Mouse (Mus musculus) T-helper 1 cell (primary cell): ENCODE data around the gene Pde7b.

Source experiments
- in situ Hi-C: fragments of 300-600 bp; cut with MboI, MseI; formaldehyde crosslinking; loops from one replicate; pipeline ENCODE4 v1.15.1; 2025; ENCODE audit warnings: high pct_unique_total_duplicates

Gene Pde7b

DNA sequence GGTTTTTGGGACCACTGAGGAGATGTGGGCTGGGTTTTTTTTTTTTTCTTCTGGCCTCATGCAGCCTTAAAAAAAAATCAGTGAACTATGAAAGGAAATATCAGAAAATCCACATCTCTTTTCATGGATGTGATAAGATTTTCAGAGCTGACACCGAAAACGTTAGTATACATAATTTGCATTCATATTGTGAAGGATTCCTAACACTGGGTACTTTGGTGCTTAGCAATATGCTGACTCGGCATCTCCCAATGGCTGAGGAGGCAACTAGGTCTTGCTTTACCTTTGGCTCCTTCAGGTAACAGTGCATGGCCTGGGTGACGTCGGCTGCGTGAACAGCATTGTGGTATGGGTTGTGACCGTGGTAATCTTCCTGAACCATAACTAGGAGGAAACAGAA lies 289.0 kb downstream of the Pde7b start:
- in situ Hi-C loops: loop anchor here (10.0 kb wide), 1 partner anchor 1301 kb away; no protein-coding TSS in a partner anchor

DNA sequence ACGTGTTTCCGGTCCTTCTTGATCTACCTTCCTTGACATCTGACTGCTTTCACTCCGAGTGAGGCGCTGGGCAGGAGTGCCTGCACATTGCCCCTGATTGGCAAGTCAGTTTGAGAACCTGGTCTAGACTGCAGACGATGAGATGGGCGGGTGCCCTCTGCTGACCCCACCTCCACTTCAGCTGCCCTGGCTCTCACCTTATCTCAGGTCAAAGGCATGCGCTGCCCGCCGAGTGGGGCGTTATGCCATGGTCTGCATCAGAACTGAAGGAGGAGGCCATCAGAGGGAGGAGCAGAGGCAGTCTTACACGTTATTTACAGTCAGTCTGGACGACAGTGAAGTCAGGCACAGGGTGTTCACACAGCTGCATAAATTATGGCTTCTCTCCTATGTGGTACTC lies 293.5 kb downstream of the Pde7b start:
- in situ Hi-C loops: loop anchor here (10.0 kb wide), 1 partner anchor 1297 kb away; no protein-coding TSS in a partner anchor

DNA sequence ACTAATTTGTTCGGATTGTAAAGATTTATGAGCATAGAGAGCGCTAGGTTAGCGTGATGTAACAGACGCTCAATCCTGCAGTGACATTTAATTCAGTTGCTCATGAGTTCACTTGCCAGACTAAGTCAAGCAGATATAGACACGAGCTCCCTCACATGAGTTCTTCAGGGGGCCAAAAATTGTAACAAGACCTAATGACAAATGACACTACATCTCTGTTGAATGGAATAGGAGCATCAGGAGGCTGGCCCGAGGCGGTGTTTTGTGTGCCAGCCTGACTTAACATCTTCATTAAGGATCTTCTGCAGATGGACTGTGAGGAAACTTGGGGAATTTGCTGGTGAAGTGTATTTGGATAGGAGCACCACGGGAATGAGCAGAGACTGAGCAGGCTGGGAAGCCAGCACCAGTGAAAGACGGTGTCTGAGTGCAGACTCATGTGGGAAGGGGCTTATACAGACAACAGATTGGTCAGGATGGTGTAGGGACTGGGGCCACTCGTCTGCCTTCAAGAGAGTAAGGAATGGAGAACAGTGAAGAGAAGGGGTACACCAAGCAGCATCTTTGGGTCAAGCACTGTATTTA lies 303.5 kb downstream of the Pde7b start:
- in situ Hi-C loops: loop anchor here (5.0 kb wide), 1 partner anchor 49 kb away; no protein-coding TSS in a partner anchor

DNA sequence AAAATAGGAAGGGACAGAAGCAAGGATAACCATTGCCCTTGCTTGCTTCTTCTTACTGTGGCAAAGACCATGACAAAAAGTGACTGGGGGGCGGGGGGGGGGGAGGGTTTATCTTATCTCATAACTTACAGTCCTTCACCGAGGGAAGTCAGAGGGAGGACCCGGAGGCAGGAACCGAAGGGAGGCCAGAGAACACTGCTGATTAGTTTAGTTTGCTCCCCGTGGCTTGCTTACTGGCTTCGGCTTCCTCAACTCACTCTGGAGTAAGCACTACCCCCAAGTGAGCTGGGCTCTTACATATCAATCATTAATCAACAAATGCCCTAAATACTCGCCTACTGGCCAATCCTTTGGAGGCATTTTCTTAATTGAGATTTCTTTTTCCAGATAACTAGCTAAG lies 304.6 kb downstream of the Pde7b start:
- in situ Hi-C loops: loop anchor here (5.0 kb wide), 1 partner anchor 48 kb away; no protein-coding TSS in a partner anchor

DNA sequence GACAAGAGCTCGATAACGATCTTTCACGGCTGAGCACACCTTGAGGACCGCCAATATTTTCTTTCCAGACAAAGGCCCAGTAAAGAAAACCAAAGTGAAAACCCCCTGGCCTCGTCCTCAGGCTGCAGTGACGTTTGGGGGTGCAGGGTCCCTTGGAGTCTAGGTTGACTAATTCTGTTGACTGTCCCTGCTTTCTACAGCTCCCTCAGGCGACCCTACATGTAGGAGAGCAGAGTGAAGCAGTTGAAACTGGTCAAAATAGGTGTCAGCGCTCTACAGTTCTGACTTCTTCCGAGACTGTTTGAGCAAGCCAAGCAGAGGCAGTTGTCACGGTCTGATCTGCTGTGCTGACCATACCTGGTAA lies 306.0 kb downstream of the Pde7b start:
- in situ Hi-C loops: no loop called here

DNA sequence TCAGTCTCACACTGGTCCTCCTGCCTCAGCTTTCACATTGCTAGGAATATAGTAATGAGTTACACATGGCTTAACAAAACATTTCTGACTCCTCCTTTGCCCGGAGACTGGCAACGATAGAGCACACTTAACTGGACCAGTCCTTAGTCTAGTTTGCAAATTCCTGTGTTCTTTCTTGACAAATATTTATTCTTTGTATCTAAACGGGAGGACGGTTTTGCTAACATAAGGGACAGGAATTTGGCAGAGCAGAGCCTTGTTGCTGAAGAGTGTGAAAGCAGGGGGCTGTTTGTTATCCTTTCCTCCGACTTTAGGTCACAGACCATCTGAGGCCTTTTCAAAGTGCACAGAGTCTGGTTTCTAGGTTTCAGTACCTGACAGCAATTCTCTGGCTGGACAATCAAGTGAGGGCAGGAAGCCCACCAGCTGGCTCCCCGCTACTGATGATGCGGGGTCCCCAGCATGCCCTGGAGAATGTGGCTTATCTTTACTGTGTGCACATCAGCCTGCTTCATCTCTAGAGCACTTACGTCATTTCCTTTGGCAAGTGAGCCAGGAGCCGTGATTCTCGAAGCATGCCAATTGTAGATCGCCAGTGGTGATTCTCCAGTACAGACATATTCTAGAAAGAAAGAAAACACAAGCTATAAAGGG lies 306.5 kb downstream of the Pde7b start:
- in situ Hi-C loops: no loop called here

DNA sequence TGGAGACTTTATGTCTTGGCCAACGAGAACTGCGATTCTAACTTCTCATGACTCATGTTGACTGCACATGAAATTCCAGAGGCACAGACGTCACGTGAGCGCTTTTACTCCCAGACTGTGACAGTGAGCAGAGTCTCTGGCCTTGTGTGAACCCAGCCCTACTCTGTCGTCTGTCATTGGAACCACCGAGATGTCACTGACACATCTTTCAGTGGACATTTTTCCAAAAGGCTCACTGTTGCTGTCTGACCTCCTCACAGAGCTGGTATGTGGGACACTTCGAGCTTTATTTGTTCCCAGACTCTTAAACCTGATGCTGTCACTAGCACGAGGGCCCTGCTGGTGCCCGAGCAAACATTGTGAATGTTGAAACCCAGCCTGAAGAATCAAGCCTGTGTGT lies 315.7 kb downstream of the Pde7b start:
- in situ Hi-C loops: no loop called here

DNA sequence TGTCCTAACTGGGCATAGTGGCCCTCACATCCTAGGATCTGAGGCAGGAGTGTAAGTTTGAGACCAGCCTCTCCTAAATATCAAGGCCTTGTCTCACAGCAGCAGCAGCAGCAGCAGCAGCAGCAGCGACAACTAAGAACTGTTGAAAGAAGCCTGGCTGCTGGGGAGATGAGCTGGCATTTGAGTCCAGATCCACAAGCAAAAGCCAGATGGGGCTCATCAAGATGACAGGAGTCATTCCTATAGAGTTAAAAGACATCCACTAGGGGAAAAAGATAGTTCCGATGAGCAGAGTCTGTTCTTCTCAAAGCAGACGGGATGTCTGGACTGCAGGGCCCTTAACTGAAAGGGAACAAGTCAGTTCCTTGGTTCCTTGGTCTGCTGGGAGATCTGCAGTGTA lies 316.5 kb downstream of the Pde7b start:
- in situ Hi-C loops: no loop called here

DNA sequence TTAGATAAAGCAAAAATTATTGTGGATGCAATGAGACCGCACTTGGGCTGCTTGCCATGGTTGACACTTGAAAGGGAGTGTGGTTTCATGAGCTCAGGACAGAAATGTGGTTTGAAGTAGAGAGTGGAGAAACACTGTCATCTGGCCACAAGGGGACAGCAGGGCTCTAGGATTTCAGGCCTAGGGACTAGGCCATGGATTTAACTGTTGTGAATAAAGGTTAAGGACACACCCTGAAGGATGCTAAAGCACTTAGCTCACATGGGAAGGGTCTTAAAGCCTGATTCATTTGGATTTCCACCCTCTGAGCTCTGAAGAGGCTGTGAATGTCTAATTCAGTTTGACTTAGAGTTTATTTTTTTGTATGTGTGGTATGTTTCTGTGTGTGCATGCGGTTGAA lies 319.4 kb downstream of the Pde7b start:
- in situ Hi-C loops: no loop called here

DNA sequence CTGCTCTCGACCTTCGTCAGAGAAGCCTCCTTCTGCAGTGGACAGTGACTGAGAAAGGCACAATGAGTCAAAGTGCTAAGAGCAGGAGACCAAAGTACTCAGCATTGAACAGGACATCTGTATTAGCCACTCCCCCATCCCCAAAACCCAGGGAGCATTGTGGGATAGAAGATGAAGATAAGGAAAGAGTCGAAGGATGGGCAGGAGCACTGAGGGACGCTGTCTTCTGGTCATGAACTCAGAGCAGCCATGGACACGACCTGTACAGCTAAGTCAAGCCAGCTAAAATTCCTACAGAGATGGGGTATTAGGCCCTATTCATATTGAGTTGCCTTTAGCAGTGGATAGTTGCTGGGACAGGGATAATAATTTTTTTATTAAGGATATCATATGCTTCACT lies 321.9 kb downstream of the Pde7b start:
- in situ Hi-C loops: no loop called here

DNA sequence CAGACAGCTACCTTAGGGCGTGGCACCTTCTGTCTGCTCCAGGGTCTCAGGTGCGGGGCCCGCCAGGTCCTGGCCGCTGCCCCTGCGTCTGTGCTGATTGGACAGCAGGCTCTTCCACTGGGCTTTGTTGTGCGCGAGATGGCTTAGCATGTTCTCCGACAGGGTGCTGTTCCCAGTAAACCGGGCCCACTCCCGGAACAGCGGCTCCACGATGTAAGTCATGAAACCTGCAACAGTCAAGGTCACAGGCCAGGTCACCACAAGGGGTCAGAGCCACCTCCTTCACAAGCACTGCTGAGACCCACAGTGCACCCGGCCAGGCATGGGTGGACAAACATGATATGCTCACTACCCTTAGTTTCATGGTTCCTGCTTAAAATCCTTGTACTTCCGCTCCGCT lies 324.5 kb downstream of the Pde7b start:
- in situ Hi-C loops: no loop called here

DNA sequence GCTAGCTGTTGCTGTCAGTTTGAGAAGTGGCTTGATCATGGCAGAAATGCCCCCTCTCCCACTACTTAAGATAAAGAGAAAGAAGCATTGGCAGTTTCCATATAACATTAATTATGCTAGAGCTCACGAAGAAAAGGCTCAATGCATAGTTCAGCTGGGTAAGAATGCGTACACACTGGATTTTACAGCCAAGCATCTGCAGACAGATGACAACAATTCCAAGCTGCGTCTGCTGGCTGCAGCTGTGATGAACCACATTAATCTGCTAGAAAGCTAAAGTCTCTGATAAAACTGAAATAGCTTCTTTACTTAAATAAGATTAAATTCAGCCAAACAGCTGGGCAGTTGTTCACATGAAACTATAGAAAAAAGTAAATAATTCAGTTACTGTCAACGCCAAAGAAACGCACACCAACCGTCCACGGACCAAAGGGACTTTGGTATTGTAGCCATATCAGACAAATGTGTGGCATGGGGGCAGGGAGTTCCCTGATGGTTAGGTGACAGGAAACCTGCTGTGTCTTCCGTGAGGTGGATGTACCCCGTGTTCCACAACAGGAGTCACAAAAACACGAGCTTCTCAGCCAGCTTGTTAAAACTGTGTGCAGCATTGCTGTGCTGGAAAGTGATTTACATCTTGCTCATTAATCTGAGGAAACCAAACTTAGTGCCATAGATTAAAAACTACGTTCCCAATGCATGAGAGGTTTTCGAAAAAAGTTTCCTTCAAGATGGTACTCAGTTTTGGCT lies 326.1 kb downstream of the Pde7b start:
- in situ Hi-C loops: no loop called here

DNA sequence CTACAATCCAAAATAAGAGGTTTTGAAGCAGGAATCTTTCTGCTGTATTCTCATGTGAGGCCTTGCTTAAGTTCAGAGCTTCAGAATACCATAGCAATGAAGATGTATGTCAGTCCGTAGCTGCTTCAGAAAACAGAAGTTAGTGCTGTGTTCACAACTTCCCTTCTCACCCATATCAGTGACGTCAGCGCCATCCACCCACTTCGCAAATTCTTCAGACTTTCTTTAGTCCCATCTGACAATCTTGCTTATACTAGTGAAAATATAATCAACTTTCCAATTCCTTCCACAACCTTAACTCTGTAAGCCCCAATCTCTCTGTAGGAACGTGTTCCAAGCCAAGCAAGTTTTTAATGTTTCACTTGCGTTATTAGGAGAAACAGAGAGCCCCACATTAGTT lies 326.7 kb downstream of the Pde7b start:
- in situ Hi-C loops: no loop called here

DNA sequence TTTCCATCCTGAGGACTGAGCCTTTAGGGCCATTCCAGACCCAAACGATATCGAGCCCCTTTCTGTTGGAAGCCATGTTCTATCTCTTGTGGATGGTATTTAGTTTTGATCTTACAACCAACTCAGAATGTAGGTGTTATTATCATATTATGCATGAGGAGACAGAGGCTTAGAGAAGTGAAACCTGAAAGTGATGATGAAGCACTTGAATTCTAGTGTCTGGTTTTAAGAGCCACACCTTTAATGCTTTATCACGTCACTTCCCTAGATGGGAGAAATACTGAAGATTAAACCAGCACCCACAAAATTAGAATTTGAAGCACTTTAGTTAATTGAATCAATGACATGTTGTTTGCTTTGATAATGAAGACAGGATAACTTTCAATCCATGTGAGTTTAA lies 329.1 kb downstream of the Pde7b start:
- in situ Hi-C loops: no loop called here

DNA sequence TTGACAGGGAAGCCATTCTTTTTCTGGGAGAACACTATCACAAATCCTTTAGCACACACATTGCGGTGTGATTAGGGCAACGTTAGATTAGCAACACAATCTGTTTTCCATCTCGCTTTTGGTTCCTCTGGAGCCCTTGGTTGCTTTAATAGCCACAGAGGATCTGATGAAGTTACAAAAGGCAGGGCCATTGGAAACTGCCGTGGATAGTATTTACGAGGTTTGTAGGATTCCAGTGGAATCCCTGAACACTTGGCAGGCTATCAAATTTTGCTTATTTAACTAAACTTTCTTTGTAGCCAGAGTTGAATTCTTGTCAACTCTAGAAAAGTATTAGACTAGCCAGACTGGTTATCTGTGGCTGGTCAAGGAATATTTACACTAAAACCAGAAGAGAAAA lies 330.1 kb downstream of the Pde7b start:
- in situ Hi-C loops: no loop called here

DNA sequence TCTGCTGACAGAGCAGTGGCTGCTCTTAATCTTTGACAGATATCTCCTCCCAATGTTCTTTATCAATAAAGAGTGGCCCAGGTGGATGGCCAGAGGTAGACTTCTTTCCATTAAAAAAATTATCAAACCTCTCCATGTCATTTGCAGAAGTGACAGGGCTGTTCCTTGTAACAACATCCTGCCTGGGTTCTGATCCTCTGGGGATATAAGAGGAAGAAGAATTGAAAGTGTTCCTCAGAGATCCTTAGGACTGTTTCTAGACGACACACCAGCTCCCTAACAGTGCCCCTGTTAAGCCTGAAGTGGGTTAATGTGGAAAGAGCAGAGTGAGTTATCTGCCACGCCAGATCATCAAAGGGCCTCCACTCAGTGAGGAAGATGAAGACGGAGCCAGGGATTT lies 334.3 kb downstream of the Pde7b start:
- in situ Hi-C loops: no loop called here

DNA sequence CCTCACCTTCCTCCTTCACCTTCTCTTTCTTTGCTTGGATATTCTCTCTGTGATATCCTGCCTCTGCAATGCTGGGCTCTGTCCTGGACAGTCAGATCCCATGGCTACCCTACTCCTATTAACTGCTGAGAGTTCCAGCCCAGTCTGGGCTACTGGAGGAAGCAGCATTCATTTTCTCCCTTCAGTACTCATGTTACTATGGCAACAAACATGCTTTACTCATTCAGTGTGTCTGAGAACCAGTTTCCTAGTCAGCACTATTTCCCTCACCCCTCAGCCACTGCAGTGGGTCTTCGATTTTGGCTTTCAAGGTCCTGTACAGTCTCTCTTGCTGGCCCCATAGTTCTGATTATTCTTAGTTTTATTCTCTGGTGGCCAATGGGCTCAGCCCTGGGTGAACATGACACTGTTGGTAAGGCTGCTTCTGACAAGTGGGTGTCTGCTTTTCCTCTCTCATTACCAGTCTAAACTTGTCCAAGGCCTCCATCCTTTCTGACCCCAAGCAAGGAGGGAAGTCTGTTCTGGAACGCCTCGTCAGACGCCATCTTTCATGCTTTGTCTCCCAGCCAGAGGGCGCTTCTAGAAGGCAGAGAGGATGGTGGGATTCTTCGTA lies 342.0 kb downstream of the Pde7b start:
- in situ Hi-C loops: no loop called here

DNA sequence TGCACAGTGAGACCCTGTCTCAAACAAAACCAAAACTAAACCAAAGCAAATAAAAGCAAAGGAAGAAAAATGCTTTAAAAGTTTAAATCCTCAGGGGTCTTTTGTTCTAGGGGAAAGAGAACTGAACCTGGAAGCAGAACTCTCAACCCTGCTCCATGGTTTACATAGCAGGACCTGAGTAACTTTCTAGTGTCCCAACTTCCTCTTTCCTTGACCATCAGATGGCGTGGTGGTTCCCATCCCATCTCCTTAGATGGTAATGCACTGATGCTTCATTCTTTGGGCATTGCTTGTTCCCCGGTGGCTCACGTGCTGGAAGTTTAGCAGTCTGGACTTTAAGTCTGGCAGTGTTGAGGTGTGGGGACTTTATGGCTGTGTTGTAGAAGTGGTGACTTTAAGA lies 343.5 kb downstream of the Pde7b start:
- in situ Hi-C loops: no loop called here

DNA sequence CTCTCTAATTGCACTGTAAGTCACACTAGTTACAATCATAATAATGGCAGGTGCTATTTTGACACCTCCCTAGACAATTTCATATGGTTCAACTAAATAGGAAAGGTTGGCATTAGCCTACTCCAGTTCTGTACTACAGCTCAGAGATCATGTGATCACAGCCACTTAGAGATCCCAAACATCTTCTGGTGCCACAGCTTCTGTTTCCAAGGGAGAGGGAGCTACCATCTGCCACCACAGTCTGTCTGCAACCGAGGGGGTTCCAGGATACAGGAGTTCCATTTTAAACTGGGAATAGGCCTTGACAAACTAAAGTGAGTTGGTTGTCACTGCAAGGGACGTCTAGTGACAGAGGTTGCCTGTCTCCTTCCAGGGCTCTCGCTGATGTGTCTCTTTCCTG lies 344.1 kb downstream of the Pde7b start:
- in situ Hi-C loops: no loop called here

DNA sequence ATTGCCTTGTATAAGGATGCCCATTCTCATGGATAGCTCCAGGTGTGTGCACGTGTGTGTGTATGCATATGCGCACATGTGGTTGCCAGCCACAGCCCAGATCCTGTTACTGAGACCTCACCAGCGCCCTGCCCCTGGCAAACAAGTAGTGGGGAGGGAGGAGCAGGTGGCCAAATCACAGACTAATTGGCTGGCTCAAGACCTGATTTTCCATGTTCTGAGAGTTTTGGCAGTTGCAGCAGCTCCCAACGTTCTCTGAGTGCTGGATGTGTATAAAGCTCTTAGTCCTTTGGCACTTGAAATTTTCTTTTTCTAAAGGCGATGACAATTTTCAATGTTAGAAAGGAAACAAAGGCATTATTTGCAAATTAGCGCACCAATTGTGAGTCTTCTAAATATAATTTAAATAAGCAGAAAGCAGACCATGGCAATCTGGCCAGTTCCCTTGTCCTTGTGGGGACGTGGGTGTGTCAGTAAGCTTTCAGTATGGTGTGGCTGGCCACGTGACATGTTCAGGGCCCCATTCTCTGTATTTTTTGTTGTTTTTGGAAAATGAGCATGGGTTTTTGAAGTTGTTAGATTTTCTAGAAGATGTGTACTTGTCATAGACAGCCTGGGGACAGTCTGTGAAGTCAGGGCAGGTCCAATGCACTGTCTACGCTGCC lies 345.7 kb downstream of the Pde7b start:
- in situ Hi-C loops: no loop called here

DNA sequence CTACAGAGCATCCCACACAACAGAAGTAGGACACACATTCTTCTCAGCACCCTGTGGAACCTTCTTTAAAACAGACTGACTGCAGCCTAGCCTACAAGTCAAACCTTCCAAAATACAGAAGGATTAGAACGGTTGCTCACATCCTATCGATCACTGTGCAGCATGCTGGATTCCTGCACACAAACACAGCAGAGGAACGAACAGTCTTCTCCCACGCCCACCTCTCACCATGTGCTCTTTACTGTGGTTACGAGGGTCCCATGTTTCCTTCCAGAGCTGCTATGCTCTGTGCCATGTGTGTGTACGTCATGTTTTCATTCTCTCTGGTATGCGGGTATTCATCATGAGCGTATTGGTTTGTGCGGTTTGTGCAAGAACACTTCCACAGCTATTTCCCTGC lies 347.3 kb downstream of the Pde7b start:
- in situ Hi-C loops: no loop called here

DNA sequence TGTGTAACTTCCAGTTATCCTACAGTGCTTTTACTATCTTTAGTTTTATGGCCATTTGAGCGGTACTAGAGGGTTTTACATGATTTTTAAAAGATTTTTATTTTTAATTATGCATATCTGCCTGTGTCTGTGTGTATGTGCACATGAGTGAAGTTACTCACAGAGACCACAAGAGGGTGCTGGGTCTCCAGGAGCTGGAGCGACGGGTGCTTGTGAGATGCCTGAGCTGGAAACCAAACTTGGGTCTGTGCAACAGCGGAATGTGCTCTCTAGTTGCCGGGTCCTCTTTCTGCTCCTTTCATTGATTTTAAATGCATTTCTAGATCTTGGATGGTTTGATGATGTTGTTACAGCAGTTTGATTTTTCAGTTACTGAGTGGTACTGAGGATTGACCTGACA lies 352.8 kb downstream of the Pde7b start:
- in situ Hi-C loops: loop anchor here (5.0 kb wide), 2 partner anchors 50 to 565 kb away; no protein-coding TSS in a partner anchor
